Mouse (Mus musculus) spleen, adult 2 months (tissue): Measurements from ENCODE around the gene Mn1. TPM values are rescaled to one million over a fixed set of nuclear protein-coding genes. Genes with fewer than 3 reads are reported as not detected.

Source experiments
- DNase-seq, 2 experiments: peaks; one replicate each; pipeline versions ENCODE4 v3.0.0 to v3.0.0-alpha.2; 2012 to 2021; ENCODE audit warnings: low spot score in 2 of 2, low read depth in 1 of 2
- H3K27ac ChIP-seq: fragments of 200-500 bp; 2 replicates; pipeline ENCODE4 v1.5.1; 2012; ENCODE audit warnings: low read length, inconsistent platforms; ENCODE audit not compliant: insufficient read depth
- H3K27me3 ChIP-seq: fragments of 200-500 bp; 2 replicates; pipeline ENCODE4 v1.6.1; 2012; ENCODE audit warnings: mild to moderate bottlenecking, moderate library complexity, low read length, inconsistent platforms; ENCODE audit not compliant: control insufficient read depth, insufficient read depth
- H3K36me3 ChIP-seq: fragments of 200-500 bp; 2 replicates; pipeline ENCODE4 v1.6.1; 2012; ENCODE audit warnings: mild to moderate bottlenecking, low read length, inconsistent platforms; ENCODE audit not compliant: control insufficient read depth, insufficient read depth
- H3K4me1 ChIP-seq: fragments of 200-500 bp; 2 replicates; pipeline ENCODE4 v1.6.1; 2011; ENCODE audit warnings: inconsistent platforms; ENCODE audit not compliant: control insufficient read depth, insufficient read depth, insufficient read length
- H3K4me3 ChIP-seq: fragments of 200-500 bp; 2 replicates; pipeline ENCODE4 v1.5.1; 2011; ENCODE audit warnings: mild to moderate bottlenecking, inconsistent platforms; ENCODE audit not compliant: insufficient read depth, insufficient read length; ENCODE audit errors: extremely low read depth
- CTCF ChIP-seq: fragments of 200-500 bp; IDR thresholded peaks from 2 replicates; pipeline ENCODE4 v1.5.1; 2011; ENCODE audit warnings: mild to moderate bottlenecking, inconsistent platforms; ENCODE audit not compliant: insufficient read depth, insufficient read length, insufficient replicate concordance; ENCODE audit errors: extremely low read depth
- POLR2A ChIP-seq: fragments of 200-500 bp; IDR thresholded peaks from 2 replicates; pipeline ENCODE4 v1.6.1; 2011; ENCODE audit warnings: low read depth, low read length, inconsistent platforms
- WGBS: fragments of 180-500 bp; shearing (Covaris S2); methylation state at CpG from one replicate; pipeline ENCODE4 v1.1.7; 2018; 5-methylcytosine and 5-hydroxymethylcytosine counted together
- polyA plus RNA-seq: library from polyadenylated mRNA; depleted of rRNA; stranded (reverse); fragments of >200 nt; gene quantifications from 2 replicates; pipeline ENCODE4 v1.2.3, GENCODE M21; 2012

Gene Mn1
- polyA plus RNA-seq, 1 experiment = 0.79 TPM

- Histone ChIP-seq H3K27ac (no peak overlapping the region), H3K27me3 (no peaks in the 10 kb centered on the region), H3K4me1 (no peaks in the 10 kb centered on the region), H3K36me3 (no peaks in the 10 kb centered on the region), H3K4me3 (no peak overlapping the region)
- WGBS = 90% methylated on average over 11 of the region's 11 CpGs
- TF ChIP-seq POLR2A (no peak), CTCF (no peak)
- DNase-seq = no peak
Observed at GRCm38 (mm10) chr5:111442151-111442871, 25.1 kb downstream of the Mn1 start.

- 88% methylated on average over 3 of the region's 3 CpGs for WGBS
- H3K27ac ChIP-seq = no peak overlapping the region
- no peak for TF ChIP-seq POLR2A
- TF ChIP-seq CTCF = no peak
- DNase-seq = no peak
- H3K4me3 ChIP-seq = no peak overlapping the region
- no peaks in the 10 kb centered on the region for H3K27me3 ChIP-seq
- no peaks in the 10 kb centered on the region for H3K4me1 ChIP-seq
- H3K36me3 ChIP-seq = no peaks in the 10 kb centered on the region
Observed at GRCm38 (mm10) chr5:111443636-111444035, 26.5 kb downstream of the Mn1 start.

- WGBS = 92% methylated on average over 4 of the region's 4 CpGs
- no peak for DNase-seq
Observed at GRCm38 (mm10) chr5:111444361-111444760, 27.2 kb downstream of the Mn1 start.

GRCm38 (mm10) chr5:111446652-111447051 lies 29.5 kb downstream of the Mn1 start:
- Histone ChIP-seq H3K27me3 (no peaks in the 10 kb centered on the region), H3K4me1 (no peaks in the 10 kb centered on the region), H3K27ac (no peak overlapping the region), H3K4me3 (no peak overlapping the region), H3K36me3 (no peaks in the 10 kb centered on the region)
- 90% methylated on average over 7 of the region's 7 CpGs for WGBS
- TF ChIP-seq CTCF (no peak), POLR2A (no peak)
- DNase-seq = no peak

More at GRCm38 (mm10) chr5:111444361-111444760, 27.2 kb downstream of the Mn1 start:
- H3K36me3 ChIP-seq = no peaks in the 10 kb centered on the region
- no peaks in the 10 kb centered on the region for H3K4me1 ChIP-seq
- H3K27ac ChIP-seq = no peak overlapping the region
- H3K27me3 ChIP-seq = no peaks in the 10 kb centered on the region
- no peak overlapping the region for H3K4me3 ChIP-seq
- TF ChIP-seq CTCF (no peak), POLR2A (no peak)

GRCm38 (mm10) chr5:111449700-111450099 lies 32.5 kb downstream of the Mn1 start:
- no peak for TF ChIP-seq POLR2A
- no peak for TF ChIP-seq CTCF
- 40% methylated on average over 8 of the region's 8 CpGs for WGBS
- H3K36me3 ChIP-seq = no peaks in the 10 kb centered on the region
- H3K4me1 ChIP-seq = no peaks in the 10 kb centered on the region
- no peak overlapping the region for H3K4me3 ChIP-seq
- no peaks in the 10 kb centered on the region for H3K27me3 ChIP-seq
- no peak for DNase-seq
- no peak overlapping the region for H3K27ac ChIP-seq

- TF ChIP-seq CTCF (no peak), POLR2A (no peak)
- no peak overlapping the region for H3K27ac ChIP-seq
- no peak for DNase-seq
- no peaks in the 10 kb centered on the region for H3K27me3 ChIP-seq
- no peaks in the 10 kb centered on the region for H3K36me3 ChIP-seq
- WGBS = 86% methylated on average over 5 of the region's 5 CpGs
- no peaks in the 10 kb centered on the region for H3K4me1 ChIP-seq
- no peak overlapping the region for H3K4me3 ChIP-seq
Observed at GRCm38 (mm10) chr5:111454240-111454639, 37.1 kb downstream of the Mn1 start.

GRCm38 (mm10) chr5:111454876-111455275 lies 37.7 kb downstream of the Mn1 start:
- Histone ChIP-seq H3K4me3 (no peak overlapping the region), H3K36me3 (no peaks in the 10 kb centered on the region), H3K4me1 (no peaks in the 10 kb centered on the region), H3K27ac (no peak overlapping the region), H3K27me3 (no peaks in the 10 kb centered on the region)
- no peak for TF ChIP-seq POLR2A
- no peak for TF ChIP-seq CTCF
- 48% methylated on average over 6 of the region's 6 CpGs for WGBS
- DNase-seq = no peak
